Mouse (Mus musculus) testis, adult 10 weeks (tissue): ENCODE measurements around the gene Prpf8. TPM values are rescaled to one million over a fixed set of nuclear protein-coding genes. Genes with fewer than 3 reads are reported as not detected.

ENCODE experiments used
- polyA plus RNA-seq: library from polyadenylated mRNA; stranded (reverse); fragments of 350-450 nt; fragmentation: Illumina TruSeq; extraction: RNeasy Lipid Tissue Mini Kit (QIAGEN cat#74804); gene quantifications from one replicate; pipeline ENCODE4 v1.2.3, GENCODE M21; 2014; ENCODE audit warnings: low read depth, low replicate concordance

The Prpf8 gene
- 35.5 TPM for polyA plus RNA-seq

GRCm38 (mm10) chr11:75486601-75487285, at the start of gene Prpf8:
Gene Prpf8 (plus strand): TSS chr11:75486816.

GRCm38 (mm10) chr11:75439363-75439762, 47.3 kb upstream of the Prpf8 start, which contains the start of gene Serpinf2:
Gene Serpinf2 (minus strand): TSS chr11:75439591.

GRCm38 (mm10) chr11:75453991-75454930, 32.4 kb upstream of the Prpf8 start, which contains the start of gene Wdr81:
Gene Wdr81 (minus strand): TSS chr11:75454717.

GRCm38 (mm10) chr11:75460844-75461742, 25.5 kb upstream of the Prpf8 start, which contains the start of gene Tlcd2:
Gene Tlcd2 (plus strand): TSS chr11:75461715.

GRCm38 (mm10) chr11:75509741-75510626, 23.4 kb downstream of the Prpf8 start, which contains the start of gene Rilp:
Gene Rilp (plus strand): TSS chr11:75510094.

GRCm38 (mm10) chr11:75513336-75513735, 26.7 kb downstream of the Prpf8 start, which contains the start of gene Scarf1:
Gene Scarf1 (plus strand): TSS chr11:75513540.

GRCm38 (mm10) chr11:75531469-75532242, 45.0 kb downstream of the Prpf8 start, which contains the start of gene Slc43a2:
Gene Slc43a2 (plus strand): TSS chr11:75531694.

Other genes starting within 250 kb of the Prpf8 start
- gene Rpa1, start 138.5 kb upstream of the Prpf8 start, polyA plus RNA-seq, result 132 TPM
- 2.8 TPM for gene Smyd4, start 138.4 kb upstream of the Prpf8 start, polyA plus RNA-seq
- gene Serpinf1, start 64.1 kb upstream of the Prpf8 start, polyA plus RNA-seq, result 3.7 TPM
- not detected for gene Serpinf2, start 47.2 kb upstream of the Prpf8 start, polyA plus RNA-seq
- 0.11 TPM for gene Wdr81, start 32.1 kb upstream of the Prpf8 start, polyA plus RNA-seq
- 3.8 TPM for gene Tlcd2, start 25.1 kb upstream of the Prpf8 start, polyA plus RNA-seq
- not detected for gene Rilp, start 23.3 kb downstream of the Prpf8 start, polyA plus RNA-seq
- not detected for gene Scarf1, start 26.7 kb downstream of the Prpf8 start, polyA plus RNA-seq
- 3.3 TPM for gene Slc43a2, start 44.9 kb downstream of the Prpf8 start, polyA plus RNA-seq
- 94.6 TPM for gene Pitpna, start 101.3 kb downstream of the Prpf8 start, polyA plus RNA-seq
- 125 TPM for gene Inpp5k, start 144.2 kb downstream of the Prpf8 start, polyA plus RNA-seq
- gene Myo1c, start 163.7 kb downstream of the Prpf8 start, polyA plus RNA-seq, result 5.4 TPM
- 50.6 TPM for gene Crk, start 192.4 kb downstream of the Prpf8 start, polyA plus RNA-seq
- 1,124 TPM for gene Ywhae, start 246.1 kb downstream of the Prpf8 start, polyA plus RNA-seq